Mouse (Mus musculus) spleen, adult 10 weeks (tissue): Measurements from ENCODE around the gene Gja1. TPM values are rescaled to one million over a fixed set of nuclear protein-coding genes. Genes with fewer than 3 reads are reported as not detected.

Experiments used
- polyA plus RNA-seq: library from polyadenylated mRNA; stranded (reverse); fragments of 350-450 nt; fragmentation: Illumina TruSeq; extraction: RNeasy Lipid Tissue Mini Kit (QIAGEN cat#74804); gene quantifications from one replicate; pipeline ENCODE4 v1.2.3, GENCODE M21; 2015; ENCODE audit warnings: low replicate concordance; ENCODE audit not compliant: insufficient read depth

Gene Gja1
- polyA plus RNA-seq: 52.2 TPM

GRCm38 (mm10) chr10:56377097-56377965 is at the start of gene Gja1:
Gja1 (plus strand) TSS chr10:56377330.

Other genes with a start within 250 kb of the Gja1 start
- 3.0 TPM for gene Tbc1d32, start 148.6 kb upstream of the Gja1 start, polyA plus RNA-seq